Mouse (Mus musculus) lung, embryonic 16.5 days (tissue): Measurements from ENCODE around the gene Tmem117. TPM values are rescaled to one million over a fixed set of nuclear protein-coding genes. Genes with fewer than 3 reads are reported as not detected.

ENCODE experiments used
- ATAC-seq: fragments of 200-750 bp; cut with Nextera tagmentation; 2 replicates; pipeline ENCODE4 v1.8.0; 2017; ENCODE audit warnings: low read depth, mild to moderate bottlenecking, moderate library complexity
- H3K27ac ChIP-seq: fragments of 300-500 bp; sonication (generic); 2 replicates; pipeline ENCODE4 v1.5.1; 2014; ENCODE audit warnings: mild to moderate bottlenecking, control low read depth, low read length
- H3K27me3 ChIP-seq: fragments of 300-500 bp; sonication (generic); 2 replicates; pipeline ENCODE4 v1.6.1; 2014; ENCODE audit warnings: low read depth, low read length, mixed read lengths; ENCODE audit not compliant: control insufficient read depth, insufficient read depth
- H3K36me3 ChIP-seq: fragments of 300-500 bp; sonication (generic); 2 replicates; pipeline ENCODE4 v1.6.1; 2014; ENCODE audit warnings: low read length; ENCODE audit not compliant: control insufficient read depth, insufficient read depth
- H3K4me1 ChIP-seq: fragments of 300-500 bp; sonication (generic); replicated peaks from 2 replicates; pipeline ENCODE4 v1.6.1; 2014; ENCODE audit warnings: low read length, mixed read lengths; ENCODE audit not compliant: control insufficient read depth, insufficient read depth
- H3K4me2 ChIP-seq: fragments of 300-500 bp; sonication (generic); 2 replicates; pipeline ENCODE4 v1.6.1; 2014; ENCODE audit warnings: low read depth, low read length, control low read depth
- H3K4me3 ChIP-seq: fragments of 300-500 bp; sonication (generic); 2 replicates; pipeline ENCODE4 v1.5.1; 2014; ENCODE audit warnings: mild to moderate bottlenecking, low read length, control low read depth
- H3K9ac ChIP-seq: fragments of 300-500 bp; sonication (generic); 2 replicates; pipeline ENCODE4 v1.6.1; 2014; ENCODE audit warnings: low read length, control low read depth
- H3K9me3 ChIP-seq: fragments of 300-500 bp; sonication (generic); 2 replicates; pipeline ENCODE4 v1.6.1; 2016; ENCODE audit warnings: low read length; ENCODE audit not compliant: control insufficient read depth
- WGBS: fragments of 180-500 bp; shearing (Covaris S2); extraction: QIAGEN DNeasy Blood & Tissue Kit; methylation state at CpG from one replicate; pipeline ENCODE4 v1.1.7; 2014; 5-methylcytosine and 5-hydroxymethylcytosine counted together
- polyA plus RNA-seq: library from polyadenylated mRNA; unstranded; fragments of >200 nt; fragmentation: Nextera tagmentation; extraction: Ambion mirVana; gene quantifications from 2 replicates; pipeline ENCODE4 v1.2.1, GENCODE M21; 2015

Tmem117 gene
- polyA plus RNA-seq, 1 experiment from 2014 or later, result 2.7 TPM

GRCm38 (mm10) chr15:94771691-94772090, 142.7 kb downstream of the Tmem117 start:
- Histone ChIP-seq H3K4me3 (no peak overlapping the region), H3K4me1 (no peaks in the 10 kb centered on the region), H3K36me3 (no peaks in the 10 kb centered on the region), H3K9ac (no peak overlapping the region), H3K9me3 (no peaks in the 10 kb centered on the region), H3K27me3 (no peaks in the 10 kb centered on the region), H3K27ac (no peak overlapping the region), H3K4me2 (no peak overlapping the region)
- WGBS, result 85% methylated on average over 19 of the region's 19 CpGs
- no peak for ATAC-seq

DNA sequence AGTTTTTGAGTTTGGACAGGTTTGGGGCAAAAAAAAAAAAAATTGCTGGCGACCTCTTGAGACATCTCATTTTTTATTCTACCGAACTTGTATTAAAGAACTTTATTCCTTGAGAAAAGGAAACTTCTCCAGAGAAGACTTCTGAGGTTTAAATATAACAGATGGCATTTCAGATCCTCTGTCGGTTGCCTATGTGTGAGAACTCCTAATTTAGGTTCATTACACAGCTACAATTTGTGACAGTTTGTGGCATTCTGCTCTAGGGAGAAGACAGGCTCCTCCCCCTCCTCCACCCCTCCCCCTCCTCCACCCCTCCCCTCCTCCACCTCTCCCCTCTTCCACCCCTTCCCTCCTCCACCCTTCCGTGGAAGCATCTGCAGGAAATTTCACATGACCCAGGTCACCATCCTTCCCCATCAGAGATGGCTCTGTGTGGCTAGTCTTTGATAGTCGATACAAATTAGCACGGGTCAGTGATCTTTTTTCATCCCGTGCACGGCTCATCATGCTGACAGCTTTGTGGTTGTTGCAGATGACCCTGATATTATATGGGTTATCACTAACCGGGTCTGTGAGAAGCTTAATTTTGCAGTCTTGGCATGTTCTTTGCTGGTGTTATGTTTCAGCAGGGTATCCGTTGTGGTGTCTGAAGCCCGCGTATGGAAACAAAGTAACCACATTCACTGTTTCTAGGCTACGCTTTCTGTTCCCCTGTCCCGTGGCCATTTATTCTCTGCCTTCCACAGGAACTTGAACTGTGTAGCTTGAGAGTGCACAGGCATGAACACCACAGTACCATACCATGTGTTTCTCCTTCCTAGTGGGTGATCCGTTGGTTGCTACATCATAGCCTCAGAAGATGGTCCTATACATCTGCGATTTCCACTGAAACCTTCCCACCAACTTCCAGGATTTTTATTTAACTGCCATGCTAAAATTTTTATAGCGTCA, 147.4 kb downstream of the Tmem117 start:
- no peak overlapping the region for H3K4me2 ChIP-seq

DNA sequence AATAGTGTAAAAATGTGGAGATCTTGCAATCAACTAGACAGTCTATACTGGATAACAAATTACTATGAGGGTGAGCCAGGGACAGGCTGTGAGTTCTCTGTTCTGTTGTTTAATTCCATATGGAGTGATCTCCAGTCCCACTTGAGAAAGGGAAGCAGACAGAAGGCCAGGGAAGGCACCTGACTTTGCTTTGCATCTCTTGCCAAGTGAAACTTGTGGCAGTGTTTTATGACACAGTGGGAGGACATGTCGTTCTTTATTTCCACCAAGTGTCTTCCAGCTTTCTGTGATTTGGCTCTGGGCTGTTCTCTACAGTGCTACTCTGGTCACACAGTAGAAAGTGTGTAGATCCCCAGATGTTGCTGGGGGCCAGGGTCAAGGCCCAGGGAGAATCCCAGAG, 152.5 kb downstream of the Tmem117 start:
- no peaks in the 10 kb centered on the region for H3K4me1 ChIP-seq
- H3K27me3 ChIP-seq, result no peaks in the 10 kb centered on the region
- no peak overlapping the region for H3K9ac ChIP-seq
- no peaks in the 10 kb centered on the region for H3K9me3 ChIP-seq
- ATAC-seq, result no peak
- H3K4me3 ChIP-seq, result no peak overlapping the region
- H3K27ac ChIP-seq, result no peak overlapping the region
- 67% methylated on average over 1 of the region's 1 CpGs for WGBS
- no peaks in the 10 kb centered on the region for H3K36me3 ChIP-seq
- H3K4me2 ChIP-seq, result no peak overlapping the region

More for the DNA sequence above, 147.4 kb downstream of the Tmem117 start:
- ATAC-seq, result no peak
- H3K36me3 ChIP-seq, result no peaks in the 10 kb centered on the region
- no peak overlapping the region for H3K27ac ChIP-seq
- H3K4me1 ChIP-seq, result no peaks in the 10 kb centered on the region
- WGBS, result 53% methylated on average over 17 of the region's 17 CpGs
- H3K9ac ChIP-seq, result no peak overlapping the region
- H3K27me3 ChIP-seq, result no peaks in the 10 kb centered on the region
- no peak overlapping the region for H3K4me3 ChIP-seq
- H3K9me3 ChIP-seq, result no peaks in the 10 kb centered on the region

- Histone ChIP-seq H3K36me3 (no peaks in the 10 kb centered on the region), H3K27ac (no peak overlapping the region), H3K27me3 (no peaks in the 10 kb centered on the region), H3K9me3 (no peaks in the 10 kb centered on the region), H3K4me1 (no peaks in the 10 kb centered on the region), H3K4me3 (no peak overlapping the region), H3K4me2 (no peak overlapping the region), H3K9ac (no peak overlapping the region)
- ATAC-seq, result no peak
- 81% methylated on average over 8 of the region's 8 CpGs for WGBS
Measured at GRCm38 (mm10) chr15:94793455-94793854, 164.4 kb downstream of the Tmem117 start.

GRCm38 (mm10) chr15:94795484-94795883, 166.5 kb downstream of the Tmem117 start:
- Histone ChIP-seq H3K4me3 (no peak overlapping the region), H3K27me3 (no peaks in the 10 kb centered on the region), H3K4me1 (no peaks in the 10 kb centered on the region), H3K9ac (no peak overlapping the region), H3K4me2 (no peak overlapping the region), H3K27ac (no peak overlapping the region), H3K9me3 (no peaks in the 10 kb centered on the region), H3K36me3 (no peaks in the 10 kb centered on the region)
- WGBS, result 60% methylated on average over 4 of the region's 4 CpGs
- no peak for ATAC-seq

- H3K9me3 ChIP-seq, result no peaks in the 10 kb centered on the region
- no peak overlapping the region for H3K4me2 ChIP-seq
- H3K4me3 ChIP-seq, result no peak overlapping the region
- H3K9ac ChIP-seq, result no peak overlapping the region
- no peak overlapping the region for H3K27ac ChIP-seq
- no peak for ATAC-seq
- H3K36me3 ChIP-seq, result no peaks in the 10 kb centered on the region
- WGBS, result 44% methylated on average over 3 of the region's 3 CpGs
- H3K4me1 ChIP-seq, result no peaks in the 10 kb centered on the region
- no peaks in the 10 kb centered on the region for H3K27me3 ChIP-seq
Measured at GRCm38 (mm10) chr15:94798236-94798635, 169.2 kb downstream of the Tmem117 start.

DNA sequence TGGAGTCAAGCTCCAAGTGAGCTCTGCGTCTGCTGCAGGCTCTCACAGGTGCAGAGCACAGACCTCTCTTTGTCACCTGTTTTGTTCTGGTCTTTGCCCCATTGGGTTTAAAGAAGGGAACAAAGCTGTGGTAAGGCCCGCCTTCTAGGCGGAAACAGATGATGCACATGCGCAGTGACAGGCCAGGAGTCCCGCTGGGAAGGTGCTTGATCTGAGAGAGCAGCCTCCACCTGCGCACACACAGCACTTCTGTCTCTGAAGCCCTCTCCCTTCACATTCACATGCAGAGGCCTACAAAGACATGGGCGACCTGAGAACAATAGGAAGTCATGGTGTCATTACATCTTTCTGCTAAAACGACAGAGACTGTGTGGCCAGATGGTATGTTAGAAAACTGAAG, 172.4 kb downstream of the Tmem117 start:
- Histone ChIP-seq H3K4me2 (no peak overlapping the region), H3K4me1 (no peaks in the 10 kb centered on the region), H3K27ac (no peak overlapping the region), H3K27me3 (no peaks in the 10 kb centered on the region), H3K9ac (no peak overlapping the region), H3K9me3 (no peaks in the 10 kb centered on the region), H3K36me3 (no peaks in the 10 kb centered on the region), H3K4me3 (no peak overlapping the region)
- no peak for ATAC-seq
- WGBS, result 69% methylated on average over 8 of the region's 8 CpGs

DNA sequence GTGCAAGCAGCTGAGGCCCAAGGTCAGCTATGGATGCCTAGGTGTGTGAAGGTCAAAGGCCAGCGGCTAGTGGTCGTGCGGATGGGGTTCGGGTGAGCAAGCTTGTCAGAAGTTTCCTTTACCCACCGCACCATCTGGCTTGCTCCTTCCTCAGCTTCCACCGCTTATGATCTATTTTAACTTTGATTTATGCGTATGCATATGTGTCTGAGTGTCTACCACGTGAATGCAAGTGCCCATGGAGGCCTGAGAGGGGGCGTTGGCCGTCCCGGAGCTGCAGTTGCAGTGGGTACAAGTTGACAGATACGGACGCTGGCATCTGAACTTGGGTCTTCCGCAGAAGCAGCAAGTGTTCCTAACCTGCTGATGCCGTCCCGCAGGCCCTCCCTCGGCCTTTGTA, 173.8 kb downstream of the Tmem117 start:
- Histone ChIP-seq H3K36me3 (no peaks in the 10 kb centered on the region), H3K9me3 (no peaks in the 10 kb centered on the region), H3K27me3 (no peaks in the 10 kb centered on the region), H3K4me2 (no peak overlapping the region), H3K27ac (no peak overlapping the region), H3K4me1 (no peaks in the 10 kb centered on the region), H3K9ac (no peak overlapping the region), H3K4me3 (no peak overlapping the region)
- 74% methylated on average over 17 of the region's 17 CpGs for WGBS
- ATAC-seq, result no peak

DNA sequence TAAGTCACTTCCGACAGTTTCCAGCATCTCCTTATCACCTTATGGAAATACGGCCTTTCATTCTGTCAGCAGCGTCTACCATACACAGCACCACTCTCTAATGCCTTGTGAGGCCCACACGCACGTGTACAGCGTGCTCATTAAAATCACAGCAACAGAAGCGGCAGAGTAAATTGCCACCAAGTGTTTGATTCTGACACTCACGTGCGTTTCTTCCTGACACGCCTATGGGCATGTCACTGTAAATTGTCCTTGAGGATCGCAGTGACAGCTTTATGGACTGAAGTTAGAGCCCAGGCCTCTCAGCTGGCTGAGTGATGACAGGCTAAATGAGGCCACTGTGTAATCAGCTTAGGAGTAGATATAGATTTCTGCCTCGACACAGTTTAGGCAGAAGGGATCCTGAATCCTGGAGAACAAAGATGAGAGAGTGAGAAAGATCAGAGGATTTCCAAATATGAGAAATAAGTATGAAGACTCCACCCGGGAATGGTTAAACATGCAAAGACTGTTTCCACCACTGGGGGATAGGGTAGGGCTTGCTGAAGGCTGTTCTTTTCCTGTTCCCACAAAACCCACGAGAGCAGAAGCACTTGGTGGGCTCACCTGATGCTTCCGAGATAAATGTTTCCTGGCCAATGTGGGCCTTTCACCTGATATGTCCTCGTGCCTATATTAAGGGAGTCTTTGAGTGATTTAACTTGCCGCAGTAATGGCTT, 174.8 kb downstream of the Tmem117 start:
- no peaks in the 10 kb centered on the region for H3K4me1 ChIP-seq
- H3K27ac ChIP-seq, result no peak overlapping the region
- no peak overlapping the region for H3K4me3 ChIP-seq
- H3K36me3 ChIP-seq, result no peaks in the 10 kb centered on the region
- no peak overlapping the region for H3K4me2 ChIP-seq
- no peaks in the 10 kb centered on the region for H3K9me3 ChIP-seq
- no peaks in the 10 kb centered on the region for H3K27me3 ChIP-seq
- no peak for ATAC-seq
- 46% methylated on average over 17 of the region's 17 CpGs for WGBS
- H3K9ac ChIP-seq, result no peak overlapping the region
